Mouse (Mus musculus) C2C12 (cell line): ENCODE measurements at regions not wholly inside any gene's neighbourhood (a gene's known extent, or its start where the extent isn't known, plus 50 kb on each side); places are given as distances from the start of the nearest gene placed in this dataset.
"Not testable (repeated sequence)": the region's sequence is repeated elsewhere in the genome, so short reads cannot be mapped to it uniquely, and the experiment has no call there.

Source experiments
- CTCF ChIP-seq: IDR thresholded peaks from one replicate; pipeline ENCODE4 v1.5.1; 2011; ENCODE audit not compliant: control insufficient read depth, insufficient read depth, insufficient read length
- MAX ChIP-seq: IDR thresholded peaks from one replicate; pipeline ENCODE4 v1.6.1; 2011; ENCODE audit warnings: mild to moderate bottlenecking, control low read depth
- MYOD1 ChIP-seq: IDR thresholded peaks from one replicate; pipeline ENCODE4 v1.6.1; 2011; ENCODE audit warnings: low read depth; ENCODE audit not compliant: control insufficient read depth, insufficient read length
- USF1 ChIP-seq: IDR thresholded peaks from one replicate; pipeline ENCODE4 v1.6.1; 2011; ENCODE audit warnings: low read depth, mild to moderate bottlenecking, control low read depth, moderate library complexity

GRCm38 (mm10) chr13:12702111-12702803 is 97.6 kb downstream of the Prl2c3 start:
- not testable (repeated sequence) for TF ChIP-seq MAX, CTCF, MYOD1, USF1
